Mouse (Mus musculus) heart, postnatal 0 days (tissue): ENCODE measurements around the gene Mmp12.
"Not testable (repeated sequence)": the region's sequence is repeated elsewhere in the genome, so short reads cannot be mapped to it uniquely, and the experiment has no call there.

Experiments used
- CTCF ChIP-seq: IDR thresholded peaks from 2 replicates; pipeline ENCODE4 v1.5.1; 2016; ENCODE audit warnings: antibody characterized with exemption, control low read depth, low read depth
- EP300 ChIP-seq: IDR thresholded peaks from 2 replicates; pipeline ENCODE4 v1.6.1; 2016; ENCODE audit warnings: antibody characterized with exemption, low read depth

DNA sequence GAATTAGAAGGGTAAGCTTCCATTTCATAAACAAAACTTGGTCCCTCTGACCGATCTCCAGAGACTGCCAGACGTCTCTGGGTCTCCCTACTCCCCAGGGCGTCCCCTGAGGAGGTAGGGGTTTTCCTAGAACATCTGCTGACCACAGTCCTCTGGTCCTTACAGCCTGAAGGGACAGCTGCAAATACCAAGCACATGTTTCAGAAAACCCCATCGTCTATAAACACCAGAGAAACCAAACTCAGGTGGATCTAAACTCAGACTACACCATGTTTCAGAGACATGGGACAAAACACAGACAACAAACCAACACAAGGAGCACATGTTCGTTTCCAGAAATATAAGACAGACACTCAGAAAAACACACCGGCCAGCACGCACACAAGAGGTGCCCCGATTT, 52.4 kb downstream of the Mmp12 start:
- not testable (repeated sequence) for TF ChIP-seq EP300, CTCF
